Mouse (Mus musculus) lung, adult 2 months (tissue): ENCODE measurements around the gene Pld5.

Experiments used
- CTCF ChIP-seq: fragments of 200-500 bp; IDR thresholded peaks from 2 replicates; pipeline ENCODE4 v1.5.1; 2011; ENCODE audit warnings: mild to moderate bottlenecking, low read length, control low read depth; ENCODE audit not compliant: insufficient read depth
- POLR2A ChIP-seq: fragments of 200-500 bp; IDR thresholded peaks from 2 replicates; pipeline ENCODE4 v1.6.1; 2011; ENCODE audit warnings: low read depth, mild to moderate bottlenecking, control low read depth, low read length, borderline replicate concordance; ENCODE audit errors: extremely low read depth

- TF ChIP-seq CTCF (no peak), POLR2A (no peak)
Observed at GRCm38 (mm10) chr1:176085952-176086648, 189.0 kb downstream of the Pld5 start.
